Mouse (Mus musculus) liver, embryonic 14.5 days (tissue): ENCODE data around the gene Hspa12b.

Experiments used
- CTCF ChIP-seq: IDR thresholded peaks from 2 replicates; pipeline ENCODE4 v1.5.1; 2016; ENCODE audit warnings: antibody characterized with exemption, low read depth, control low read depth
- EP300 ChIP-seq: IDR thresholded peaks from 2 replicates; pipeline ENCODE4 v1.6.1; 2016; ENCODE audit warnings: antibody characterized with exemption, low read depth

DNA sequence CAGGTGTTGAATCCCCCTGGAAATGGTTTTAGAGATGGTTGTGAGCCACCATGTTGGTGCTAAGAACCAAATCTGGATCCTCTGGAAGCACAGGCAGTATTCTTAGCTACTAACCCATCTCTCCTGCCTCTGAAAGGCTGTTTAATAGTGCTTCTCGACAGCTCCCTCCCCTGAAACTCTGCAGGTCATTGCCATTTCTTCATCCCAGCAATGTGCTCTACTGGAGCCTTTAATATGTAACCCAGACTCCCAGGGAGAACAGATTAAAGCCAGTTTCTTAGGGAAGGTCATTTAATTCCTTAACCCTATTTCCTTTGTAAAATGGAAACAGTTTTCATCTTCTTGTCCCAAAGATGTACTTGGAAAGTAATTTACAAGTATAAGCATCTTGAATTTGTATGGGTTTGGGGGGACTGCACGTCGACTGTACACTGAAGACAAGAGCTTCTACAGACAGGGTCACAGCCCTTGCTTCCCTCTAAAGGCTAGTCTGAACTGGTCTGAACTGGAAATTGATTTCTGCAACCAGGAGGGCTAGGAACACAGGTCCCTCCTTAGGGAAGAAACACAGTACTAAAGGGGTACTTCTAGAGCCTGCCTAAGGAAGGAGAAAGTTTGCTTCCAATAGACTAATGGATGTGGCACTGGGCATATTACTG, 48.3 kb downstream of the Hspa12b start:
- no peak for TF ChIP-seq EP300
- TF ChIP-seq CTCF, result no peak
